Mouse (Mus musculus): ENCODE data around the gene Grid2ip. TPM values are rescaled to one million over a fixed set of nuclear protein-coding genes. Genes with fewer than 3 reads are reported as not detected.
"Not testable (repeated sequence)": the region's sequence is repeated elsewhere in the genome, so short reads cannot be mapped to it uniquely, and the experiment has no call there.

The Grid2ip gene
- total RNA-seq, 1 experiment from 2014 or later: not detected

DNA sequence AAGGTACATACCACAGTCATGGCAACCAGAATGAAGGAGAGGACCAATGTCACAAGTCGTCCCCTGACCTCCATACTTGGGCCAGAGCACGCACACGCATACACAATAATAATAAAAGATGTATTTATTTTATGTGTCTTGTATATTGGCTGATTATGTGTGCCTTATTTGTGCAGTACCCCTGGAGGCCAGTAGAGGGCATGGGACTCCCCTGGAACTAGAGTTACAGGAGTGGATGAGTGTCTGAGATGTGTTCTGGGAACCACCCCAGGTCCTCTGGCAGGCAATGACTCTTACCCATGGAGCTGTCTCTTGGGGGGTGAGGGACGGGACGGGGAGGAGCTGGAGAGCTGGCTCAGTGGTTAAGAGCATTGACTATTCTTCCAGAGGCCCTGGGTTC is 2.9 kb downstream of the Grid2ip start:
- ATAC-seq (replicated peaks; ENCODE audit: low read depth, poor library complexity, severe bottlenecking): peak; percentile 40; the same call in 1 of the 2 replicates

DNA sequence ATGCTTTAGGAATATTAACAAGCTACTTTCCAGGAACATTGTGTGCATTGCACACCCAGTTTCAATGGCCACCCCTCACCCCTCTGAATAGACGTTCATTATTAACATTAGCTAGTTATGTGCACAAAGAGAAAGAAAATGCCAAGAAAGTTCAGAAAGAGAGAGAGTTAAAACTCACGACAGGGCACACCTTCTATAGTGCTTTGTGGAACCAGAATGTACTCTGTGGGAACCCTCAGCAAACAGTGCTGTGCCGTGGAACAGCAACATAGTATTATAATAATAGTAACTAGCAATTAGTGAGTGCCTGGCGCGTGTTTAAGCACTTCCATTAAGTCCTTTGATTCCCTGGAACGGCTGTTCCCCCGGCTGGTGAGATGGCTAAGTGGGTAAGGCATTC is 4.3 kb downstream of the Grid2ip start:
- ATAC-seq (replicated peaks; ENCODE audit: low read depth, poor library complexity, severe bottlenecking): no peak

- ATAC-seq (replicated peaks; ENCODE audit: low read depth, poor library complexity, severe bottlenecking): peak; percentile 37
Measured at GRCm38 (mm10) chr5:143363678-143364615, 6.8 kb downstream of the Grid2ip start.

GRCm38 (mm10) chr5:143367931-143368330 is 10.8 kb downstream of the Grid2ip start:
- ATAC-seq (replicated peaks; ENCODE audit: low read depth, poor library complexity, severe bottlenecking): no peak

- no peak for ATAC-seq (replicated peaks; ENCODE audit: low read depth, poor library complexity, severe bottlenecking)
Measured at GRCm38 (mm10) chr5:143369611-143370255, 12.6 kb downstream of the Grid2ip start.

GRCm38 (mm10) chr5:143370416-143371145 is 13.4 kb downstream of the Grid2ip start:
- no peak for ATAC-seq (replicated peaks; ENCODE audit: low read depth, poor library complexity, severe bottlenecking)

DNA sequence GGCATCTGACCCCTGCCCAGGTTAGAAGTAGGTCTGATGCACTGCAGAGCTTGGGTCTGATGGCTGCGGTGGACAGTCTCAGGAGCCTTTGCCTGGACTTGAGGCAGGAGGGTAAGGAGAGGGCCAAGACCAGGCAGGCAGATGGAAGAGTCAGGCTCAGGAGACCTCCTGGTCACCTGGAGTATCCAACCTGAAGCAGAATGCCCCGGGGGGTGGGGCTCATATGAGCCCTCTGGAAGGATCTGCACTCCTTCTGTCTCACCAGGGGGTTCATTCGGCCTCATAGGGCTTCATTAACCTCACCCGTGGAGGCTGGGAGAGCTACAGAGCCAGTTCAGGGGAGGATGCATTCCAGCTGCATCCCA is 14.0 kb downstream of the Grid2ip start:
- ATAC-seq (replicated peaks; ENCODE audit: low read depth, poor library complexity, severe bottlenecking): no peak

DNA sequence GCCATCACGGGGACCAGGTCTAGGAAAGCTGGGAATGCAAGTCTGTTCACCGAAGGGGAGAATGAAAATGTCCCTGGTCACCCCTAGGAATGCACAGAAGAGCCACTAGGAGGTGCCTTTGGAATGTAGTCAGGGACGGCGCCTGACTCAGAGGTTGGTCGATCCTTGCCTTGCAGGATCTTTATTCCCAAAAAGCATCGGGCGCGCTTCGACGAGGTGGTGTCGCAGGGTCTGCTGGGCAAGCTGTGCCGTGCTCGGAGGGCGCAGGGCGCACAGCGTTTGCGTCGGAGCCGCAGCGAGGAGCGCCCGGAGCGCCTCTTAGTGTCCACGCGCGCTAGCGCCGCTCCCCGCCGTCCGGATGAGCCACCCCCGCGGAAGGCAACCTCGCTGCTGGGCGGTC is 15.7 kb downstream of the Grid2ip start:
- no peak for ATAC-seq (replicated peaks; ENCODE audit: low read depth, poor library complexity, severe bottlenecking)

DNA sequence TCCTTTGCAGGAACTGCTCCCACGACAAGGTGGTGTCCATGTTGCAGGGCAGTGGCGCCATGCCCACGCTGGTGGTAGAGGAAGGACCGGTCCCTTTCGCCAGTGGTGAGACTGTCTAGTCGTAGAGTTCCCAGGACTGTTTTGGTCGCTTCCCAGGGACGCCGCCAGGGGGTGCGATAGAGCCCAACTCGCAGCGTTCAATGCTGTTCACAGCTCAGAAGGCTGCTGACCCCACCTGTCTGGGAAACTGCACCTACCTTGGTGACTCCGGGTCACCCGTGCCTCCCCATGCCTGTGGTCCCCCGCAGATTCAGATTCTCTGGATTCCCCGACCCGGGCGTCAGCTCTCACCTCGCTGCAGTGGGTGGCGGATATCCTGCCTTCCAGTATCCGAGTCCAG is 18.1 kb downstream of the Grid2ip start:
- peak; percentile 83 for ATAC-seq (replicated peaks; ENCODE audit: low read depth, poor library complexity, severe bottlenecking)

- ATAC-seq (replicated peaks; ENCODE audit: low read depth, poor library complexity, severe bottlenecking): no peak
Measured at GRCm38 (mm10) chr5:143376156-143376555, 19.0 kb downstream of the Grid2ip start.

GRCm38 (mm10) chr5:143386797-143387621 is 29.9 kb downstream of the Grid2ip start:
- ATAC-seq (replicated peaks; ENCODE audit: low read depth, poor library complexity, severe bottlenecking): peak; percentile 44

DNA sequence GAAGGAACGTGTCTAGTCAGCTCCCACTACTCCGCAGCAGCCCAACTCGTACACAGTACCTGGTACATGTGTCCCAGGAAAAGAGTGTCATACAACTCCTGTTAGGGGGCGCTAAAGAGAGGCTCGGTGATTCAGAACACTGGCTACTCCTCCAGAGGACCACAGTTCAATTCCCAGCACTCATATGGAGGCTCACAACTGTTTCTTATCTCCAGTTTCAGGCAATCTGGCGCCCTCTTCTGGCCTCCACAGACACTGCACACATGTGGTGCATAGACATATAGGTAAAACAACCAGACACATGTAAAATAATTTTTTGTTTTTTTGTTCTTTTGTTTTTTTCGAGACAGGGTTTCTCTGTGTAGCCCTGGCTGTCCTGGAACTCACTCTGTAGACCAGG is 37.0 kb downstream of the Grid2ip start:
- ATAC-seq (replicated peaks; ENCODE audit: low read depth, poor library complexity, severe bottlenecking): no peak

GRCm38 (mm10) chr5:143394966-143395365 is 37.8 kb downstream of the Grid2ip start:
- not testable (repeated sequence) for ATAC-seq (replicated peaks; ENCODE audit: low read depth, poor library complexity, severe bottlenecking)

GRCm38 (mm10) chr5:143395649-143396048 is 38.5 kb downstream of the Grid2ip start:
- ATAC-seq (replicated peaks; ENCODE audit: low read depth, poor library complexity, severe bottlenecking): peak; percentile 62

- ATAC-seq (replicated peaks; ENCODE audit: low read depth, poor library complexity, severe bottlenecking): no peak
Measured at GRCm38 (mm10) chr5:143400501-143400900, 43.4 kb downstream of the Grid2ip start.

DNA sequence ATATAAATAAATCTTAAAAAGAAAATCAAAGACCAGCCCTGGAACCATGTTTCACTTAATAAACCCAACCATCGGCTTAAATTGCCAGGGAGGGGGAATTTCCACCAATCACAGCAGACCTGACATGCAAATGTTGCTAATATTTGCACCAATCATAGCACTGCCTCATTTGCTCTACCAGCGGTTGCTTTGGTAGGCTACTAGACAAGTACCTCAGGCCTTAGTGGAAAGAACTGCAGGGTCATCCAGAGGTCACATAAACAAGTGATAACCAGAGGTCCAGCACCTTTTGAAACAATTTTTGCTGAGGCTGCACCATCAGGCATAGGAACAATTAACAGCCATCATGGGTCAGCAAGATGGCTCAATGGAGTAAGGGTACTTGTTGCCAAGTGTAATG is 44.4 kb downstream of the Grid2ip start:
- ATAC-seq (replicated peaks; ENCODE audit: low read depth, poor library complexity, severe bottlenecking): no peak

- peak; percentile 81 for ATAC-seq (replicated peaks; ENCODE audit: low read depth, poor library complexity, severe bottlenecking)
Measured at GRCm38 (mm10) chr5:143403221-143404147, 46.3 kb downstream of the Grid2ip start, which contains the start of gene Kdelr2. Gene Kdelr2 (plus strand): TSS chr5:143403838.

GRCm38 (mm10) chr5:143404148-143404930 is 47.2 kb downstream of the Grid2ip start:
- ATAC-seq (replicated peaks; ENCODE audit: low read depth, poor library complexity, severe bottlenecking): peak; percentile 7; the same call in 1 of the 2 replicates
